Mouse (Mus musculus) brain, embryonic 14.5 days (tissue): ENCODE data around the gene Wipf1.

Experiments used
- CTCF ChIP-seq: fragments of 200-500 bp; IDR thresholded peaks from 2 replicates; pipeline ENCODE4 v1.5.1; 2012; ENCODE audit warnings: inconsistent platforms, mild to moderate bottlenecking, moderate library complexity, borderline replicate concordance; ENCODE audit not compliant: insufficient read depth, insufficient read length; ENCODE audit errors: extremely low read depth
- POLR2A ChIP-seq: fragments of 200-500 bp; IDR thresholded peaks from 2 replicates; pipeline ENCODE4 v1.6.1; 2012; ENCODE audit warnings: mild to moderate bottlenecking, inconsistent platforms, borderline replicate concordance; ENCODE audit not compliant: poor library complexity, insufficient read depth, insufficient read length, severe bottlenecking; ENCODE audit errors: extremely low read depth

DNA sequence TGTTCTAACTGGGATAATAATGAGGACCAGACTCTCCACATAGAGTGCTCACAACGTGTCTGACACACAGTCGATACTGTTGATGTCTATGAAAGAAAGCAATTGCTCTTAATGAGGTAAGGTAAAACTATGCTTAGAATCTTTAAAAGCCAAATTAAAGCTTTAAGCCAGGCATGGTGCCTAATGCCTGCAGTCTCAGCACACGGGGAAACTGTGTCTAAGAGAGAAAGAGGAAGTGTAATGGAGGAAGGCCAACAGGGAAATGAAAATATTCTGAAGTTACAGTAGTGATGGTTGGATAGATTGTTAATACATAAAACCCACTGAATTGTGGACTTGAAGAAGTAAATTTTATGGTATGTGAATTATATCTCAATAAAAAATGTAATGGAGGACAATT is 24.9 kb upstream of the Wipf1 start:
- TF ChIP-seq CTCF (no peak), POLR2A (no peak)
